Mouse (Mus musculus): Measurements from ENCODE around the gene Msx3. TPM values are rescaled to one million over a fixed set of nuclear protein-coding genes. Genes with fewer than 3 reads are reported as not detected.

Msx3 gene
- not detected in 2 replicates for polyA plus RNA-seq (2016; fragmentation: Nextera tagmentation; extraction: Ambion mirVana)

DNA sequence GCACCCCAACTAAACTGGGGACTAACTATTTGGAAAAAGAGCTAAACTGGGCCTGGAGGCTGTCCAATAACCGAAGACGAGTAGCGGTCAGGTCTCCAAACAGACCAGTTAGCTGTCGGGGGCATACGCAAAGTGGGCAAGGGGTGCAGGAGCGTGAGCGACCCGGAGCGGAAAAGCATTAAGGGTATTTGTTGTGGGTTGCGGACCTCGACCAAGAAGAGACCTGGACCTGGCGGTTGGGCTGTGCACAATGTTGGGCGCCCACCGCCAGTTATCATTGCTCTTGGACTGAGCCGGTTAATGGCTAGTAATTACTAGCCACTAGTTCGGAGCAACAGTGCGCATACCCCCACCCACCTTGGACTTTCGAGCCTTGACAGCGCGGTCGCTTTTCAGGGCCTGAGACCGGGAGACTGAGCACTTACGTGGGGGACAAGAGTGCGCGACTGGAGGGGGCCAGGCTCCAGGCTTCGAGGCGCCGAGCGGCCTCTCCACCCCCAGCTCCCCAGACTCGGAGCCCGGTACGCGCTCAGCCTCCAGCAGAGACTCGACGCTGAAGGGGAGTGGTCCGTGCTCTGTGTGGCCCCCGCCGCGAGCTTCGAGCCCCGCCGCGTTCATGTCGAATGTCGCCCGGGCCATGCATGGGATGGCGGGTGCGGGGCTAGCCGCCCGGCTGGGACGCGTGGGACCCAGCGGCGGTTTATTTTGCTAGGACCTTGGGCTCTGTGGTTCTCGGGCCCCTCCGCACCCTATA, at the start of gene Msx3:
Msx3 (minus strand) TSS at position 729 of the 754 bp plus-strand sequence.
- H3K4me1 ChIP-seq = peaks cover 24% of the 10 kb centered on the region
- no peaks in the 10 kb centered on the region for H3K9me3 ChIP-seq
- peaks cover 100% of the 10 kb centered on the region for H3K27me3 ChIP-seq (ENCODE audit: insufficient read depth, poor library complexity, severe bottlenecking)
- peak within 1 kb of the TSS; percentile 56 for H3K4me3 ChIP-seq
- no peak within 1 kb of the TSS for H3K27ac ChIP-seq
- H3K36me3 ChIP-seq = no peaks in the 10 kb centered on the region
- no peak for DNase-seq (ENCODE audit: low spot score)
- 1% methylated on average over 56 of the region's 56 CpGs for WGBS

DNA sequence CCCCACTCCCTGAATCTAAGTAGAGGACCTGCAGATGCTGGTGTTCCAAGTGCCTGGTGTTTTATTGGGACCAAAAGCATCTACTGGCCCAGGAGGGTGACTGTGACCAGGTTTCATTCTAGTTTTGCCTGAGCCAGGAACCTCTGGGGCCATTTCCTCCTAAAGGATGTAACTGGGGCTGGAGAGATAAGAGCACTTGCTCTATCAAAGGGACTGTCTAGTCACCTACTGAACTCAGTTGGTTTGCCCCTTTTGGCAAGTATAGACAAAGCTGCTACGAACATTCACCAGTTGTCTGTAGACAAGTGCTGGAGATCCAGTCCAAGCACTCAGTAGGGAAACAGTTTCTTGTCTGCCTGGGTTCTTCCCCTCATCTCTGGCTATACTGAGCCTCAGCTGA, 49.6 kb upstream of the Msx3 start:
- Histone ChIP-seq H3K9me3 (no peaks in the 10 kb centered on the region), H3K4me1 (peaks cover 24% of the 10 kb centered on the region), H3K4me3 (no peak overlapping the region), H3K36me3 (peaks cover 18% of the 10 kb centered on the region; the same call in 1 of the 2 replicates), H3K27me3 (ENCODE audit: insufficient read depth, poor library complexity, severe bottlenecking) (peaks cover 9% of the 10 kb centered on the region), H3K27ac (no peak overlapping the region)
- 52% methylated on average over 1 of the region's 1 CpGs for WGBS
- DNase-seq (ENCODE audit: low spot score) = no peak

DNA sequence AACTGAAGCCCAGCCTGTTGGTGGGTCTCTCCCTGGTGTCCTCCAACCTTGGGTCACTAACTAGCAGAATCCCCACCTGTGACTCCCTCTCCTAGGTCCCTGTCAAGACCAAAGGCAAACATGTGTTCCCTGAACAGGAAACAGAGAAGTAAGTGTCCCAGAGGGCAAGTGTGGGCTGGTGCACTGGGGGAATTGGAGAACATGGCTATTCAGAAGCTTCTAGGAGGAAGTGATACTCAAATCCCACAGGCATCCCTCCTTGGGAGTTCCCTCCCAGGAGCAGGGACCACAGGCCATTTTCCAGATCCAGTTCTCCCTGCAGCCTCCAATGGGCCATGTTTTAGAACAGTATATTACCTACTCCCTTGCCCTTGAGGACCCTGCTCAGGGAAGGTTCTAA, 47.2 kb upstream of the Msx3 start:
- H3K4me3 ChIP-seq = no peak overlapping the region
- H3K27me3 ChIP-seq (ENCODE audit: insufficient read depth, poor library complexity, severe bottlenecking) = peaks cover 6% of the 10 kb centered on the region
- DNase-seq (ENCODE audit: low spot score) = no peak
- no peak overlapping the region for H3K27ac ChIP-seq
- H3K4me1 ChIP-seq = peaks cover 11% of the 10 kb centered on the region
- H3K36me3 ChIP-seq = peaks cover 18% of the 10 kb centered on the region; the same call in 1 of the 2 replicates
- H3K9me3 ChIP-seq = no peaks in the 10 kb centered on the region

GRCm38 (mm10) chr7:140095556-140095955, 46.7 kb upstream of the Msx3 start:
- Histone ChIP-seq H3K27me3 (ENCODE audit: insufficient read depth, poor library complexity, severe bottlenecking) (peaks cover 1% of the 10 kb centered on the region; the same call in 1 of the 2 replicates), H3K27ac (no peak overlapping the region), H3K36me3 (peaks cover 15% of the 10 kb centered on the region; the same call in 1 of the 2 replicates), H3K9me3 (no peaks in the 10 kb centered on the region), H3K4me3 (no peak overlapping the region), H3K4me1 (peaks cover 8% of the 10 kb centered on the region)
- no peak for DNase-seq (ENCODE audit: low spot score)
- WGBS = 48% methylated on average over 1 of the region's 1 CpGs

DNA sequence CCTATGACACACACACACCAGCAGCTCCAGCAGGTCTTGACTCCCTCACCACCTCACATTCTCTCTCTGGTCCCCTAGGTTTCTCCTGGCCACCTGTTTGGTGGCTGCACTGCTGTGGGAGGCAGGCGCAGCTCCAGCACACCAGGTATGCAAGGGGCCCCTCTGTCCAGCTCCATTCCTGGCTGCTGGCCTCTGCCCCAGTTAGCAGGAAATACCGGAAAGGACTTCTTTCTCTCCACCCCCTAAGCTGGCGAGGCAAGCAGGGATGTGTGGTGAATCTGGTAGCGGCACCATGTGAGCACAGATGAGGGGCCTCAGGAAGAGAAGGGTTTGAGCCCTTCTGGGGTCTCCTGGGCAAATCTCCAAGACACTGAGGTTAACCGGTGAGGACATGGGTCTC, 46.1 kb upstream of the Msx3 start:
- 48% methylated on average over 5 of the region's 5 CpGs for WGBS
- H3K36me3 ChIP-seq = peaks cover 13% of the 10 kb centered on the region; the same call in 1 of the 2 replicates
- no peak overlapping the region for H3K4me3 ChIP-seq
- no peaks in the 10 kb centered on the region for H3K9me3 ChIP-seq
- peaks cover 8% of the 10 kb centered on the region for H3K4me1 ChIP-seq
- no peaks in the 10 kb centered on the region for H3K27me3 ChIP-seq (ENCODE audit: insufficient read depth, poor library complexity, severe bottlenecking)
- no peak overlapping the region for H3K27ac ChIP-seq
- DNase-seq (ENCODE audit: low spot score) = no peak

DNA sequence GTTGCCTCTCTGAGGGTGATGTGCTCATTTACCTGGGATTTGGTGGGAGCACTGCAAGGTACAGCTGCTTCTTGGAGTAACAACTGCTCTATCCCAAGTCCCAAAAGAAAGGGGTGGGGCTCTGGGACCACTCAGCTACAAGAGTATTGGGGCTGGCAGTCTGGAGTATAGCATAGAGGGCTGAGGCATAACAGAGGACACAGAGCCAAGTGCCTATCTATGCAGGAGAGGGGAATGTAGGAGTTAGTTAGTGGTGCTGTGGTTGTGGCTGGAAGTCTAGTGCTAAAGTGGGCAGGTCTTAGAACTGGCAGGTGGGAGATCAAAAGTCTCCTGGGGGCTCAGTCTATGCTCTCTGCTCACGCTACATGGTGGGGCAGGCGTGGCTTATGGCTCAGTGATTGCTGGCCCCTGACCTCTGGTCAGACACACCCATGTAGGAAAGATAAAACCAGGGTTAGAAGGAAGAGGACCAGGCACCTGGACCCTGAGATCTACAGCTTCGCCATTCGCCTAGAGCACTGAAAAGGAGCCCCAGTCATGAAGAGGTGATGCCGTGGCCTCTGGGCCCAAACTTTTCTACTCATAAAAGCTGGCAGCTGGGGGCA, 44.1 kb upstream of the Msx3 start, which contains the start of gene Prap1:
Prap1 (plus strand) TSS at position 472 of the 605 bp plus-strand sequence.
- H3K27ac ChIP-seq = no peak within 1 kb of the TSS
- no peaks in the 10 kb centered on the region for H3K27me3 ChIP-seq (ENCODE audit: insufficient read depth, poor library complexity, severe bottlenecking)
- H3K9me3 ChIP-seq = no peaks in the 10 kb centered on the region
- no peak within 1 kb of the TSS for H3K4me3 ChIP-seq
- no peak for DNase-seq (ENCODE audit: low spot score)
- no peaks in the 10 kb centered on the region for H3K36me3 ChIP-seq
- 56% methylated on average over 5 of the region's 5 CpGs for WGBS
- H3K4me1 ChIP-seq = peaks cover 8% of the 10 kb centered on the region

DNA sequence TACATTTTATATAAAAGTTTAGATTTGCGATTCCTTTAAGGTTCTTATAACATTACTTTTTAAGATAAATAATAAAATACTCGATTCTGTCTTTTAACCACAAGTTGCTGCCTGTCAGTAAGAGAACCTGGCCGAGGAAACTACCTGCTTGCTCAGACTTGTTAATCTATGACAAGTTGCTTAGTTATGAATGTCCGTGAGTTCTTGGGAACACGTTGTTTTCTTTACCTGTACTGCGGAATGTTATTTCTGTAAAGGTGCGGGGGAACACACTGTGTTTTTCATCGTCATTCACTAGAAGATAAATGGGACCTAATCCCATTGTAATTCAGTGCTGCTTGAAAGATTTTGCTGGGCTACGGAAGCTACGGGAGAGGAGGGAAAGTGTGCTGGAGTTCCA, 41.7 kb upstream of the Msx3 start:
- Histone ChIP-seq H3K36me3 (no peaks in the 10 kb centered on the region), H3K27me3 (ENCODE audit: insufficient read depth, poor library complexity, severe bottlenecking) (no peaks in the 10 kb centered on the region), H3K4me1 (peaks cover 8% of the 10 kb centered on the region), H3K4me3 (no peak overlapping the region), H3K27ac (no peak overlapping the region), H3K9me3 (no peaks in the 10 kb centered on the region)
- DNase-seq (ENCODE audit: low spot score) = no peak
- 82% methylated on average over 10 of the region's 10 CpGs for WGBS

- H3K27ac ChIP-seq = no peak within 1 kb of the TSS
- no peak for DNase-seq (ENCODE audit: low spot score)
- H3K4me1 ChIP-seq = 0 out of 2 replicates have a peak, but pooled peaks cover 6% of the 10 kb centered on the region
- no peak within 1 kb of the TSS for H3K4me3 ChIP-seq
- 10% methylated on average over 18 of the region's 18 CpGs for WGBS
- H3K36me3 ChIP-seq = no peaks in the 10 kb centered on the region
- H3K9me3 ChIP-seq = no peaks in the 10 kb centered on the region
- H3K27me3 ChIP-seq (ENCODE audit: insufficient read depth, poor library complexity, severe bottlenecking) = peaks cover 51% of the 10 kb centered on the region
Observed at GRCm38 (mm10) chr7:140082242-140082678, 33.4 kb upstream of the Msx3 start, which contains the start of gene Caly. Gene Caly (minus strand): TSS chr7:140082548.

DNA sequence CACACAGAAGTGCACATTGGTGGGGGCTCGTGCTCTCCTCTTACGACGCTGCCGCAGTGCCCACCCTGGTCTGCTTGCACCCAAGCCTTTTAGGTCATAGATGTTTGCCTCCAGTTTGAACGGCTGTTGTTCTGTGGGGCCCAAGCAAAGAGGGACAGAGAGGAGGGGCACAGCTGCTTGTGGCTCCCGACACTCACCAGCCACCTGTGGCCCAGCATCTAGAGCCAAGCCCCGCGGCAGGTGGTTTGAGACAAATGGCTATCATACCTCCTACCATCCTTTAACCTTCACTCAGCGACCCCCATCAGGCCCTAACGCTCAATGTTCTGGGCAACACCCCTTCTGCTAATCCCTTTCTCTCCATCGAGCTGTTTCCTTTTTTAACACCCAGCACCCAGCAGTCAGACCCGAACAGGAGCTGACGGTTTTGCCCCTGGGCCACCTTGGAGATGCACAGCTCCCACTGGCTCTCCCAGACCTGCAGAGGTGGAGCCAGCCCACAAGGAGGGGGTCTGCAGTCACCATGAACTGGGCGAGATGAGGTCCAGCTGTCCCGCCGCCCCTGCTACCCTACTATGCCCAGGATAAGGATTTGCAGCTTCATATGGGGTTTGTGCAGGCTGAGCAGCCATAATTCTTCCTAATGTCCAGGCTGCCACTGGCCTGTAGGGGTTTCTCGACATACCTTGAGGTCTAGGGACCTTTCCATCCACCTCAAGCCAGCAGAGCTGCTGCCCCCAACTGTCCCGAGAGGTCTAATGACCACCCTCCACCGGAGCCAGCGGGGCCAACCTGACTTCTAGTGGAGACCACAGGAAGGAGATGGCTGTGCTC, 32.7 kb upstream of the Msx3 start:
- peaks cover 51% of the 10 kb centered on the region for H3K27me3 ChIP-seq (ENCODE audit: insufficient read depth, poor library complexity, severe bottlenecking)
- 0 out of 2 replicates have a peak, but pooled peaks cover 6% of the 10 kb centered on the region for H3K4me1 ChIP-seq
- no peaks in the 10 kb centered on the region for H3K36me3 ChIP-seq
- no peaks in the 10 kb centered on the region for H3K9me3 ChIP-seq
- H3K27ac ChIP-seq = no peak overlapping the region
- no peak overlapping the region for H3K4me3 ChIP-seq
- no peak for DNase-seq (ENCODE audit: low spot score)
- WGBS = 18% methylated on average over 20 of the region's 20 CpGs

DNA sequence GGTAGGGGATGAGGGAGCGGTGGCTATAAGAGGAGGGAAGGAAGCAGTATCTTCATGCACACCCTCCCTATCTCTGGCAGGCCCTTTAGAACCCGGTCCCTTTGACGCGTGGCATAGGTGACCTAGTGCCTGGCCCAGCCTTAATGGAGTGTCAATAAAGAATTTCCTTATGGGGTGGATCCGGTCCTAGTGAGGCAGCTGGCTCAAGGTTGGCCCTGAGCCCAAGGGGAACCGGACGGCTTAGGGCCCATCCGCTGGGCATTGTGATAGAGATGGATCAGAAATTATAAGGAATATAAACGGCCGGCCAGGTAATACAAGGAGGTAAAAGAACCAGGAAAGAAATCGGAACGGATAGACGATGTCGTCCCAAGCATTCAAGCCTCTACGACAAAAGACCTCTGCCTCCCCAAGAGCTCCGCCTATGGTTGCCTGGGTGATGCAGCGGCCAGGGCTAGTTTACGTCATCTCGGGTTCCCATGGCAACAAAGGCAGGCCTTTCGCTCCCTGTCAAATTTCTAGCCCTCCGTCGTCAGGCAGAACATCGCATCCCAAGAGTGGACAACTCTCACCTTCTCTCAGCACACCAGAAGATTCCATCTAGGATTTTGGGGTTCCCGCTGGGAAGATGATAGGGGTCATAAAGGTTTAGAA, 31.7 kb upstream of the Msx3 start:
- H3K9me3 ChIP-seq = no peaks in the 10 kb centered on the region
- no peak overlapping the region for H3K27ac ChIP-seq
- 3% methylated on average over 24 of the region's 24 CpGs for WGBS
- DNase-seq (ENCODE audit: low spot score) = no peak
- H3K4me1 ChIP-seq = 0 out of 2 replicates have a peak, but pooled peaks cover 6% of the 10 kb centered on the region
- H3K36me3 ChIP-seq = no peaks in the 10 kb centered on the region
- H3K27me3 ChIP-seq (ENCODE audit: insufficient read depth, poor library complexity, severe bottlenecking) = peaks cover 58% of the 10 kb centered on the region
- peak overlapping the region; percentile 30 for H3K4me3 ChIP-seq

- Histone ChIP-seq H3K9me3 (no peaks in the 10 kb centered on the region), H3K27me3 (ENCODE audit: insufficient read depth, poor library complexity, severe bottlenecking) (peaks cover 57% of the 10 kb centered on the region), H3K36me3 (no peaks in the 10 kb centered on the region), H3K27ac (no peak overlapping the region), H3K4me3 (no peak overlapping the region), H3K4me1 (0 out of 2 replicates have a peak, but pooled peaks cover 6% of the 10 kb centered on the region)
- 8% methylated on average over 5 of the region's 5 CpGs for WGBS
- DNase-seq (ENCODE audit: low spot score) = no peak
Observed at GRCm38 (mm10) chr7:140078711-140079110, 29.8 kb upstream of the Msx3 start.

DNA sequence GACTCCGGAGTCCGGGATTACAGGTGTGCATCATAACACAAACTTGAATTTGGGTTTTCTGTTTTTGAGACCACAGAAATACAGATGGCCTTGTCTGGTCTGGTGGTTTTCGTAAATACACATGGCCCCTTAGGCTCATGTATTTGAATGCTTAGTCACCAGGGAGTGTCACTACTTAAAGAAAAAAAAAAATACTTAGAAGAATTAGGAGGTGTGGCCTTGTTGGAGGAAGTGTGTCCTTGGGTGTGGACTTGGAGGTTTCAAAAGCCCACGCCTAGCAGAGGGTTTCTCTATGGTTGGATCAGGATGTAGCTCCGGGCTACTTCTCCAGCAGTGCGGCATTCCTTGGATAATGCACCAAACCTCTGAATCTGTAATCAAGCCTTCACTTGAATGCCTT, 28.8 kb upstream of the Msx3 start:
- Histone ChIP-seq H3K9me3 (no peaks in the 10 kb centered on the region), H3K27me3 (ENCODE audit: insufficient read depth, poor library complexity, severe bottlenecking) (peaks cover 61% of the 10 kb centered on the region), H3K4me3 (no peak overlapping the region), H3K4me1 (0 out of 2 replicates have a peak, but pooled peaks cover 6% of the 10 kb centered on the region), H3K27ac (no peak overlapping the region), H3K36me3 (no peaks in the 10 kb centered on the region)
- DNase-seq (ENCODE audit: low spot score) = no peak
- WGBS = 73% methylated on average over 6 of the region's 6 CpGs
